Mouse (Mus musculus) G1E-ER4 (cell line): Measurements from ENCODE around the gene Ube2a. TPM values are rescaled to one million over a fixed set of nuclear protein-coding genes. Genes with fewer than 3 reads are reported as not detected.

Source experiments
- GATA1 ChIP-seq: IDR thresholded peaks from one replicate; pipeline ENCODE4 v1.8.0; 2012; ENCODE audit warnings: low read length, inconsistent platforms
- polyA plus RNA-seq: library from polyadenylated mRNA; stranded (reverse); fragments of >175 nt; gene quantifications from 2 replicates; pipeline ENCODE4 v1.2.3, GENCODE M21; 2012

Ube2a gene
- polyA plus RNA-seq, 1 experiment, result 117 TPM

GRCm38 (mm10) chrX:36864609-36865328 is 8.9 kb upstream of the Ube2a start:
- no peak for TF ChIP-seq GATA1

DNA sequence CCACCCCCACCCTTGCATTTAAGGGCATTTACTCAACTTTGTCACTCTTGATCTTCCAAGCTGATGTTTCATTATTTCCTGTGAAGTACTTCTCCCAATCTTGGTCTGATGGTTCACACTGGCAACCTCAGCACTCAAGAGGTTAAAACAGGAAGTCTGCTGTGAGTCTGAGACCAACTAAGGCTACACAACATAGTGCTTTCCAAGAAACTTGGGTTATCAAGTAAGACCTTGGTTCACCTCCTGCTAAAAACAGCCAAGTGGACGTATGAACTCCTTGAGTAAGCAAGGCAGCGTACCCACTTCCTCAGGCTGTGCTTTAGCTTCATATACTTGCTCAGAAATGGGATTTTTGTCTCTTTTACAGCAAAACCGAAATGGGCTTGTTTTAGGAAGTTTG is 3.3 kb upstream of the Ube2a start:
- no peak for TF ChIP-seq GATA1

DNA sequence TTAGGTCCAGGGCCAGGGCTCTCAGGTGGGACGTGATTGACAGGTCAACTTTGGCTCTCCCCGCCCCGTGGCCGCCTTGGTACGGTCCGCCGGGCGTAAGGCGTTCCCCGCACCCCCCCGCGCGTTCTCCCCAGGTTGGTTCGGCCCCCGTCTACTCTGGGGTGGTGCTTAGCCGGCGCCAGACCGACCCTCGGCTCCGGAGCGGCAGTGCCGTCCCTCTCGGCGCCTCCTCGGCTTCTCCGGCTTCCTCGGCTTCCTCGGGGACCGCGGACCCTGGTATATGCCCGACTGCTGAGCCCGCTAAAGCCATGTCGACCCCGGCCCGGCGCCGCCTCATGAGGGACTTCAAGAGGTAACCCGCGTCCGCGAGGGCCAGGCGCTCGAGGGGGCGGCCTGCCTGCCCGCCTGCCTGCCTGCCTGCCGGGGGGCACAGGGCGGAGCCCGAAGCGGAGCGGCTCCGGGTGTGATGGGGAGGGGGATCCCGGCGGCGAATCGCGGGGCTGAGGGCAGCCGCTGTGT is 537 bp downstream of the Ube2a start:
- no peak for TF ChIP-seq GATA1

GRCm38 (mm10) chrX:36874704-36875128 is 1.0 kb downstream of the Ube2a start:
- TF ChIP-seq GATA1, result no peak

DNA sequence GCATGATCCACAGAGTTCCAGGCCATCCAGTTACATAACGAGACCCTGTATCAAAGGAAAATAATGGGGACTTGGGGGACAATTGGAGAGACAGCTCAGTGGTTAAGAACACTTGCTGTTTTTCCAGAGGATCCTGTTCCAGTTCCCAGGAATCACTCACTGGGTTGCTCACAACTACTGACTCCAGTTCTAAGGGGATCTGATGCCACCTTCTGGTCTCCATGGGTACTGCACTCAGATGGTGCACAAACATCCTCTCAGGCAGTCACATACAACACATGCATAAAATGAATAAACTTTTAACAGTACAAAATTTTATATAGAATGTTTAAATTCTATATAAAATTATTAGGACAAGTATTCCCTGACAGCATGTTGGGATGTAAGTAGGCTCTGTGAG is 11.0 kb downstream of the Ube2a start:
- TF ChIP-seq GATA1, result no peak

GRCm38 (mm10) chrX:36901655-36902054 is 28.0 kb downstream of the Ube2a start:
- no peak for TF ChIP-seq GATA1

DNA sequence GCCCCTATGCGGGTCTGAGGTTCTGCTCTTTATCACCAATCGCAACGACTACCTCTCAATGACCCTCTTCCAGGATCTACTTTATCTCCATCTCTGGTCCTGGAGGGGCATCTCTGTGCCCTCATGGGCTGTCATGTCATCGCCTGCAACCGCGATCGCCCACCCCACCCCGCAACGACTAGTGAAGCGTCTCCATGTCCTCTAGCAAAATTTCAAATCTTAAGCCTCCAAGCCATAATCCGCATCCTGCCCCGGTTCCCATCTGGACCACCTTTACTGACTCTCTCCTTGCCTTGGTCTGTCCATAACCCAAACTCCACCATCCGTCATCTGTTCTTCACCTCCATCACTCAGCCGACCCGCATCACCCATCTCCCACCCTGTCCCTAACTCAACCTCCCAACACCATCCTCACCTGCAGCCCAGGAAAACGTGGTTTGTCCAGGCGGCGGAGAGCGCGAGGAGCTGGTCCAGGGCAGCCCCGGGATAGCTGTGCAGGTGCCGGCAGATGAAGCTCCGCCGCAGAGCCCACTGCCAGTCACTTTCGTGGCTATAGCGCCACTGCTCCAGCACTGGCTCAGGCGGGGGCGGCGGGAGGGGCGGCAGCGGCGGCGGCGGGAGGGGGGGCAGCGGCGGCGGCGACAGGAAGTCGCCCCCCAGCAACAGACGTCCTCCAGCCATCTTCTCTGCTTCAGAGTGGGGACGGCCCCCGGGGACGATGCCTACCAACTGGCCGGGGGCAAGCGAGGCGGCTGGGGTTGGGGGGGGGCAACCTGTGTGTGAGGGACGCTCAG is 28.8 kb downstream of the Ube2a start, which contains the start of gene Nkrf:
Gene Nkrf (minus strand): TSS at position 579 of the 794 bp plus-strand sequence.
- no peak for TF ChIP-seq GATA1

DNA sequence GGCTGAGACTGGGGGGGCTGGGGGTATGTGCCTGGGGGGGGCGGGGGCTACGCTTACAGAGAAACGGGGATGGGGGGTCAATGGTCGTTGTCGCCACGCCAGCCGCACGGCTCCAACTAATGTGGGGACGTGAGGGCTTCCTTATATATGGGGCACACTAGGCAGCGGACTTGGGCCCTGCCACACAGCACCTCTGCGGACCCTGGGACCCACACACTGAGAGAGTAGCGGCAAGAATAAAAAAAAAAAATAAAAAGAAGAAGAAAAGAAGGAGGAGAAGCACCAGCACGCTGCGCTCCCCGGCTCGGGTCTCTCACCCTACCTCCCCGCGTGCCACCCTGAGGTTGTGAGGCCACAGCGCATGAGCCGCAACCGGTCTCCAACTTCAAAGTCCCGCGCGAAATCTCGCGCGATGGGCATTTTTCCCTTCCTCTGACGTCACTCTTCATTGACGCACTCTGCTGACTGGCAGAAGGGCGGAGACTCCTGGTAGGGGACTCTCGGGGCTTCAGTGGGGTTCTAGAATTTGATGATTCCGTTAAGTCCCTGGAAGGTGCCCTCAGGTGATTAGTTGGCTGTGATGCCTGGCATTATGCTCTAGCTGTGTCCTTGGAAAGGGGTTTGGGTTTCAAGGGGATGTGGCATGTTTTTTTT is 29.5 kb downstream of the Ube2a start:
- TF ChIP-seq GATA1, result no peak

- TF ChIP-seq GATA1, result no peak
Observed at GRCm38 (mm10) chrX:36906539-36906938, 32.8 kb downstream of the Ube2a start.

DNA sequence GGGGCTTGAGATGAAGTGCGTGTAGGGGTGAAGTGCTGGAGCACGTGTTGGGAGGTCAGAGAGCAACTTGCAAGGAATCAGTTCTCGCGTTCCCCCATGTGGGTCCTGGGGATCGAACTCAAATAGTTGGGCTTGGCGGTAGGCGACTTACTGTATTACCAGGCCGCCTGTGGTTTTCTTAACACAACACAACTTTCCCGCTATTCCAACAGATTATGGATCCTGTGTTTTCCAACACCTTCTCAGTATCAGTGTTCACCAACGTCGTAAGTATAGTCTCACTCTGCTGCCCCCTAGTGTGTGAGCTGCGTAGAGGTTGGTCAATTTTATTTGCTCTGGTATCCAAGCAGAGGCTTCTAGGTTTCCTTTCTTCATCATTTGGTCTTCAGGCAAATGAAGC is 37.6 kb downstream of the Ube2a start:
- TF ChIP-seq GATA1, result no peak

DNA sequence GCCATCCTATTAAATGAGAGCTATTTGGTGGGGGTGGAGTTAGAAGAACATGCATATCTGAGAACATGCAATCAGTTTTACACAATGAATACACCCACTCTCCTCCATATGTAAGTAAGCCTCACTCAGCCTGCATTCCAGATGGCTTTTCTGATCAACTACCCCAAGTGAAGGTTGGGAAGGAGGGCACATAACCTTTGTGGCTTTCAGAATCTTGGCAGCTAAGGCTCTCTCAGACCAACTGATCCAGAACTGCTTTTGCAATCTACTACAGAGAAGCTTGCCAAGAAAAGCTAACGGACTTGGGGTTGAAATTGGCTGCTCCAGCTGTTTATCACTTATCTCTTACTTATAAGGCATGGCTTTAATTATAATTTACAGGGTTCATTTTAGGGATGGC is 44.0 kb downstream of the Ube2a start:
- no peak for TF ChIP-seq GATA1

DNA sequence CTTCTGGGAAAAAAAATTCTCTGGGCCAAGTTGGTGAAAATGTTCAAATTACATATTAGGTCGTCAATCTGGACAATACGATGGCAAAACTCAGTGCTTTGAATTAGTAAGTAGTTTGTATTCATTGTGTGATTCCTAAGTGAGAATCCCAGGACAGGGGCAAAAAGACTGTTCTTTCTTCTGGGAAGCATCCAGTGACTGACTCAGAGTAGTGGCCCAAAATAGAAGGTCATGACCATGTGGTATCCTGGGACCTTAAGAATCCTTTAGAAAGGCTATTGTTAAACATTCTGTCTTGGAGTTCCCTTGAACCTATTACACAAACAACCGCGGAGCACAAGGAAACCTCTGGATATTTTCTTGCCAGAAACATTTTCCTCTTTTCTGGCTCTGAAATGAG is 47.6 kb downstream of the Ube2a start:
- TF ChIP-seq GATA1, result no peak

GRCm38 (mm10) chrX:36928791-36929190 is 55.1 kb downstream of the Ube2a start:
- TF ChIP-seq GATA1, result no peak

GRCm38 (mm10) chrX:36929694-36930093 is 56.0 kb downstream of the Ube2a start:
- no peak for TF ChIP-seq GATA1

GRCm38 (mm10) chrX:36930574-36930973 is 56.9 kb downstream of the Ube2a start:
- no peak for TF ChIP-seq GATA1

Other genes starting within 250 kb of the Ube2a start
- gene Akap17b, start 228.5 kb upstream of the Ube2a start, polyA plus RNA-seq, result 0.31 and 0.33 TPM in 2 replicates
- not detected in 2 replicates for gene Slc25a43, start 130.2 kb upstream of the Ube2a start, polyA plus RNA-seq
- 29.9 and 55.5 TPM in 2 replicates for gene Slc25a5, start 78.2 kb upstream of the Ube2a start, polyA plus RNA-seq
- 0.85 and 1.5 TPM in 2 replicates for gene C330007P06Rik, start 211 bp downstream of the Ube2a start, polyA plus RNA-seq
- 1.3 and 1.5 TPM in 2 replicates for gene Nkrf, start 29.0 kb downstream of the Ube2a start, polyA plus RNA-seq
- gene Sept6, start 117.9 kb downstream of the Ube2a start, polyA plus RNA-seq, result 1.2 and 2.7 TPM in 2 replicates
- gene Sowahd, start 174.9 kb downstream of the Ube2a start, polyA plus RNA-seq, result not detected in 2 replicates
- gene Rpl39, start 211.5 kb downstream of the Ube2a start, polyA plus RNA-seq, result 162 and 176 TPM in 2 replicates
- gene Upf3b, start 236.4 kb downstream of the Ube2a start, polyA plus RNA-seq, result 3.6 and 6.3 TPM in 2 replicates